Mouse (Mus musculus): ENCODE measurements around the gene Olfr6. TPM values are rescaled to one million over a fixed set of nuclear protein-coding genes. Genes with fewer than 3 reads are reported as not detected.
"Not testable (repeated sequence)": the region's sequence is repeated elsewhere in the genome, so short reads cannot be mapped to it uniquely, and the experiment has no call there.

The Olfr6 gene
- polyA plus RNA-seq (2012; rRNA removed), result not detected in 2 replicates

DNA sequence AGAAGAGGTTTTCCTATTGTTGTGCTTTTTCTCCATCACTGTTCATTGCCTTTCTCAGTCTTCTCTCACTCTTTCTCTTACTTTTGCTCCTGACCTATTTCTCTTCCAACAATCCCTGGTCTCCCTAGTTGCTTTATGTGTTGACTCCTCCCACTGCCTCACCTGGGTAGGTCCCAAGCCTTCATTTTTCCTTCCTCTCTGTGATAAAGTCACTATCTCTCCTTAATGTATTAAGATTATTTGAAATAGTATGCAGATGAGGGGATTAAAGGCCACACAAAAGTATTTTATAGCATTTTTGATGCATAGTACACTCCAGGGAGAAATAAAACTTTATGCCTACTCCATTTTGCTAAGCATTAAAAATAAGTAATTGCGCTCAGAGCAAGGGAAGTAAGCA is at the start of gene Olfr6:
Gene Olfr6 (minus strand): TSS at position 101 of the 400 bp plus-strand sequence.
- Histone ChIP-seq H3K4me3 (ENCODE audit: control insufficient read depth, low read depth, low read length) (no peak within 1 kb of the TSS), H3K36me3 (ENCODE audit: control insufficient read depth, insufficient read depth, low read length) (no peaks in the 10 kb centered on the region), H3K27ac (ENCODE audit: control insufficient read depth, insufficient read depth, low read depth, low read length) (no peak within 1 kb of the TSS), H3K27me3 (ENCODE audit: control insufficient read depth, insufficient read depth, low read length) (no peaks in the 10 kb centered on the region), H3K4me1 (ENCODE audit: control insufficient read depth, insufficient read depth, low read length) (no peaks in the 10 kb centered on the region)
- TF ChIP-seq CTCF (IDR thresholded peaks at IDR 0.05; ENCODE audit: control insufficient read depth, insufficient read depth, insufficient replicate concordance, low read depth, low read length), result no peak
- no peak for TF ChIP-seq POLR2A (IDR thresholded peaks at IDR 0.05; ENCODE audit: control insufficient read depth, low read depth, low read length)

DNA sequence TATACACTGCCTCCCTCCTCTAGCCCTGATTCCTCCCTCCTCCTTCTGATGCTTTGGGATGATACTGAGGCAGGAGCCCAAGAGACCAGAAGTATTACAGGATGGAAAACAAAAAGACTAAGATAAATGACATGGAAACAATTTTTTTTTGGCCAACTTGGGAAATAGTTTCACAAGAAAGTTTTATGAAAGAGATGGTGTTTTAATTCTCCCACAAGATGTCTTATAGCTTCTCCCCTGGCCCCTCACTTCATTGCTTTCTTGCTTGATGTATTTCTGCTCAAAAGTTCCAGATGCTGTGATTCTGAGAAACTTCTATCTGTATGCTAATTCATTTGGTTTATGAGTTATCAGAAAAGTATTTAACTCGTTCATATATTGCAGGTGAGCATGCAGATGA is 42.2 kb upstream of the Olfr6 start, which contains the start of gene Olfr2:
Gene Olfr2 (minus strand): TSS at position 101 of the 400 bp plus-strand sequence.
- Histone ChIP-seq H3K4me3 (ENCODE audit: control insufficient read depth, low read depth, low read length) (no peak within 1 kb of the TSS), H3K27me3 (ENCODE audit: control insufficient read depth, insufficient read depth, low read length) (no peaks in the 10 kb centered on the region), H3K36me3 (ENCODE audit: control insufficient read depth, insufficient read depth, low read length) (no peaks in the 10 kb centered on the region), H3K27ac (ENCODE audit: control insufficient read depth, insufficient read depth, low read depth, low read length) (no peak within 1 kb of the TSS), H3K4me1 (ENCODE audit: control insufficient read depth, insufficient read depth, low read length) (no peaks in the 10 kb centered on the region)
- TF ChIP-seq CTCF (IDR thresholded peaks at IDR 0.05; ENCODE audit: control insufficient read depth, insufficient read depth, insufficient replicate concordance, low read depth, low read length) (no peak), POLR2A (IDR thresholded peaks at IDR 0.05; ENCODE audit: control insufficient read depth, low read depth, low read length) (no peak)

DNA sequence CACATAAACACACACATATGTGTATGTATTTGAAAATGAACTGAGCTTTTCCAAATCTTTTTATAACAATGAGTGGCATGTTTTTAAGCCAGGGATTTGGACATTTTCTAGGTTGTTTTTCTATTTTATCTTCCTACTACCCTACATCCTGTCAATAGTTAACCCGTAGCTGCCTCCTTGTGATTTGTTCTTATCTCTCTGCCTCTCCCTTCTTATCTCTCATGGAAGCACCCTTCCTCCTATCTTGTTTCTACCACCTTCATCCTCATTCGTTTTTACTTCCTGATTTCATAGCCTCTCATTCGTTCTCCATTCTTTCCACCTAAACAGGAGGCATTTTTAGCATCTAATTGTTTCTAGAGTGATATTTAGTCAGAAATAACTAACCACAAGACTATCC is 40.4 kb upstream of the Olfr6 start:
- H3K27me3 ChIP-seq (ENCODE audit: control insufficient read depth, insufficient read depth, low read length), result no peaks in the 10 kb centered on the region
- TF ChIP-seq CTCF (IDR thresholded peaks at IDR 0.05; ENCODE audit: control insufficient read depth, insufficient read depth, insufficient replicate concordance, low read depth, low read length) (no peak), POLR2A (IDR thresholded peaks at IDR 0.05; ENCODE audit: control insufficient read depth, low read depth, low read length) (no peak)
- H3K36me3 ChIP-seq (ENCODE audit: control insufficient read depth, insufficient read depth, low read length), result no peaks in the 10 kb centered on the region
- H3K4me3 ChIP-seq (ENCODE audit: control insufficient read depth, low read depth, low read length), result no peak overlapping the region
- H3K27ac ChIP-seq (ENCODE audit: control insufficient read depth, insufficient read depth, low read depth, low read length), result no peak overlapping the region
- no peaks in the 10 kb centered on the region for H3K4me1 ChIP-seq (ENCODE audit: control insufficient read depth, insufficient read depth, low read length)

DNA sequence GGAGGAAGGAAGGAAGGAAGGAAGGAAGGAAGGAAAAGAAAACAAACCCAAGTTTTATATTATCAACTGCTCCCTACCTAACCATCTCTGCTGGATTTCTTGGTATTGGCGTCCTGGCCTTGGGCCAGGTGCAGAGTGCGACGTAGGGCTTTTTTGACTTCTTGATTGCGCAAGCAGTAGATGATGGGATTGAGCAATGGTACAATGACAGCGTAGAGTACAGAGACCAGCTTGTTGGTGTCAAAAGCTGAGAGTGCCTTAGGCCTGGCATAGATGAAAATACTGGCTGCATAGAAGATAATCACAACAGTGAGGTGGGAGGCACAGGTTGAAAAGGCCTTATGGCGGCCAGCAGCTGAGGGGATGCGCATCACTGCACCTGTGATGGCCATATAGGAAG is 37.1 kb upstream of the Olfr6 start:
- TF ChIP-seq CTCF (IDR thresholded peaks at IDR 0.05; ENCODE audit: control insufficient read depth, insufficient read depth, insufficient replicate concordance, low read depth, low read length), result no peak
- TF ChIP-seq POLR2A (IDR thresholded peaks at IDR 0.05; ENCODE audit: control insufficient read depth, low read depth, low read length), result no peak
- H3K4me1 ChIP-seq (ENCODE audit: control insufficient read depth, insufficient read depth, low read length), result no peaks in the 10 kb centered on the region

DNA sequence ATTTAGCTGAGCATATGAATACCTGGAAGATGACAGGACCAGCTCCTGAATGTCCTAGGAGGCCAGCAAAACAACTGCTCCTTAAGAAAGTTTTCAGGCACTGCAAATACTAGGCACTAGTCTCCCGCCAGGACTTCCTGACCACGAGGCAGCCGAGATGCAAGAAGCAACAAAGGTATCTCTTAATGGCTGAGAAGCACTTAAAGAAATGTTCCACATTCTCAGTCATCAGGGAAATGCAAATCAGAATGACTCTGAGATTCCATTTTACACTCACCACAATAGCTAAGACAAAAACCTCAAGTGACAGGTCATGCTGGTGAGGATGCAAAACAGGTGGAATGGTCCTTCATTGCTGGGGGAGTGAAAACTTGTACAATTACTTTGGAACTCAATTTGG is 21.5 kb upstream of the Olfr6 start:
- TF ChIP-seq CTCF (IDR thresholded peaks at IDR 0.05; ENCODE audit: control insufficient read depth, insufficient read depth, insufficient replicate concordance, low read depth, low read length) (no peak), POLR2A (IDR thresholded peaks at IDR 0.05; ENCODE audit: control insufficient read depth, low read depth, low read length) (no peak)
- Histone ChIP-seq H3K36me3 (ENCODE audit: control insufficient read depth, insufficient read depth, low read length) (no peaks in the 10 kb centered on the region), H3K4me3 (ENCODE audit: control insufficient read depth, low read depth, low read length) (no peak overlapping the region), H3K4me1 (ENCODE audit: control insufficient read depth, insufficient read depth, low read length) (no peaks in the 10 kb centered on the region), H3K27ac (ENCODE audit: control insufficient read depth, insufficient read depth, low read depth, low read length) (no peak overlapping the region), H3K27me3 (ENCODE audit: control insufficient read depth, insufficient read depth, low read length) (no peaks in the 10 kb centered on the region)

More for the DNA sequence above, 37.1 kb upstream of the Olfr6 start:
- no peaks in the 10 kb centered on the region for H3K36me3 ChIP-seq (ENCODE audit: control insufficient read depth, insufficient read depth, low read length)
- H3K27ac ChIP-seq (ENCODE audit: control insufficient read depth, insufficient read depth, low read depth, low read length), result no peak overlapping the region
- no peaks in the 10 kb centered on the region for H3K27me3 ChIP-seq (ENCODE audit: control insufficient read depth, insufficient read depth, low read length)
- H3K4me3 ChIP-seq (ENCODE audit: control insufficient read depth, low read depth, low read length), result no peak overlapping the region

DNA sequence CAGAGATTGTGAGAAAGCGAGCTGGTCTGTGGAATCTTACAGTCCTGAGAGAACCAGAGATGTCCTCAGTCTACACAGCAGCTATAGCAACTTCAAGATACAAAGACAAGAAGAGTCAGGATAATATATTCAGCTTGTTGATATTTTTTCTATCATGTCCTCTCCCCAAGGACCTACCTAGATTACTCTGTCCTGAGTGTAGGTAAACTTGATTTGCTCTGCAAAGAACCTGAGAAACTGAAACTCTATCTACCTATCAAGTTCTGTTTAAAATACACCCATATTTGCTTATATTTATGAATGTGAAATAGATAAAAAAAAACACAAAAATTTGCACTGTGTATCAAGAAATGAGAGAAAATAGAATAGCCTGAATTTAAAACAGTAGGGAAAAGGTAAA is 11.6 kb upstream of the Olfr6 start, which contains the start of gene Olfr711:
Gene Olfr711 (minus strand): TSS at position 101 of the 400 bp plus-strand sequence.
- H3K36me3 ChIP-seq (ENCODE audit: control insufficient read depth, insufficient read depth, low read length), result no peaks in the 10 kb centered on the region
- H3K4me3 ChIP-seq (ENCODE audit: control insufficient read depth, low read depth, low read length), result no peak within 1 kb of the TSS
- no peaks in the 10 kb centered on the region for H3K27me3 ChIP-seq (ENCODE audit: control insufficient read depth, insufficient read depth, low read length)
- H3K4me1 ChIP-seq (ENCODE audit: control insufficient read depth, insufficient read depth, low read length), result no peaks in the 10 kb centered on the region
- no peak within 1 kb of the TSS for H3K27ac ChIP-seq (ENCODE audit: control insufficient read depth, insufficient read depth, low read depth, low read length)
- TF ChIP-seq CTCF (IDR thresholded peaks at IDR 0.05; ENCODE audit: control insufficient read depth, insufficient read depth, insufficient replicate concordance, low read depth, low read length) (no peak), POLR2A (IDR thresholded peaks at IDR 0.05; ENCODE audit: control insufficient read depth, low read depth, low read length) (no peak)

DNA sequence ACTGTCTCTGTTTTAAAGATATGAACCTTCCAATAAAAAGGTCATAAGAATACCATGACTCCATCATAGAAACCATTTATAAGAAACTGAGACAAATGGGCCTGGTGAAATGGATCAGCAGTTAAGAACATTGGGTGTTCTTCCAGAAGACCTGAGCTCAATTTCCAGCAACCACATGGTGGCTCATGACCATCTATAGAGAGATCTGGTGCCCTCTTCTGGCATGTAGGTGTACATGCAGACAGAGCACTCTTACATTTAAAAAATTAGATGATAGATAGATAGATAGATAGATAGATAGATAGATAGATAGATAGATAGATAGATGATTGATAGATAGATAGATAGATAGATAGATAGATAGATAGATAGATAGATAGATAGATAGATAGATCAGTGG is 3.8 kb upstream of the Olfr6 start:
- H3K27me3 ChIP-seq (ENCODE audit: control insufficient read depth, insufficient read depth, low read length); H3K4me1 ChIP-seq (ENCODE audit: control insufficient read depth, insufficient read depth, low read length); H3K36me3 ChIP-seq (ENCODE audit: control insufficient read depth, insufficient read depth, low read length); H3K27ac ChIP-seq (ENCODE audit: control insufficient read depth, insufficient read depth, low read depth, low read length); H3K4me3 ChIP-seq (ENCODE audit: control insufficient read depth, low read depth, low read length): not testable (repeated sequence)

DNA sequence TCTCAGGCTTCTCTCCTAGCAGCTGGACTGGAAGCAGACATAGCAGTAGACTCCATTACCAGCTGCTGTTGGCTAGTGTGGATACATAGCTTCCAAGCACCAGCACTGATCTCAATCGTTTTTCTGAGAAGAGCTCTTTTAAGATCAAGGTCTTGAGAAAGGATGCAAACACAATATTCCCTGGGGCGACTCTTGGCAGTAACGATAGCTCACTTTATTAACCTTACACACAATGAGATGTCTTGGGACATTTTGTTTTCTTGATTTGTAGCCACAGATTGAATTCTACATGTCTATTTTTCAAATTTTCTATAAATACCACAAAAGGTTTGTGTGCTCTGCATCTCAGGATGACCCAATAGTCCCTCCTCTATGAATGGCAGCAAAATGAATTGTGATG is 15.5 kb downstream of the Olfr6 start, which contains the start of gene Olfr710:
Gene Olfr710 (minus strand): TSS at position 101 of the 400 bp plus-strand sequence.
- Histone ChIP-seq H3K27ac (ENCODE audit: control insufficient read depth, insufficient read depth, low read depth, low read length) (no peak within 1 kb of the TSS), H3K4me1 (ENCODE audit: control insufficient read depth, insufficient read depth, low read length) (no peaks in the 10 kb centered on the region), H3K4me3 (ENCODE audit: control insufficient read depth, low read depth, low read length) (no peak within 1 kb of the TSS), H3K36me3 (ENCODE audit: control insufficient read depth, insufficient read depth, low read length) (no peaks in the 10 kb centered on the region), H3K27me3 (ENCODE audit: control insufficient read depth, insufficient read depth, low read length) (no peaks in the 10 kb centered on the region)
- TF ChIP-seq CTCF (IDR thresholded peaks at IDR 0.05; ENCODE audit: control insufficient read depth, insufficient read depth, insufficient replicate concordance, low read depth, low read length) (no peak), POLR2A (IDR thresholded peaks at IDR 0.05; ENCODE audit: control insufficient read depth, low read depth, low read length) (no peak)

Data from testis, adult 2 months (tissue).